Mouse (Mus musculus) WW6 (cell line): ENCODE results near the gene Vipr1.
A peak's percentile ranks its signal among the peaks of the same experiment; 100 is the strongest.
"Not testable (repeated sequence)": the region's sequence is repeated elsewhere in the genome, so short reads cannot be mapped to it uniquely, and the experiment has no call there.

Experiments
- DNase-seq: peaks from one replicate; pipeline ENCODE4 v3.0.0-alpha.2; 2013; ENCODE audit warnings: low read depth, low spot score

Vipr1 gene

GRCm38 (mm10) chr9:121642401-121643181 lies at the start of gene Vipr1:
Vipr1 (plus strand) TSS chr9:121642716.
- peak; percentile 59 for DNase-seq

GRCm38 (mm10) chr9:121592948-121593550 lies 49.5 kb upstream of the Vipr1 start:
- DNase-seq: no peak

DNA sequence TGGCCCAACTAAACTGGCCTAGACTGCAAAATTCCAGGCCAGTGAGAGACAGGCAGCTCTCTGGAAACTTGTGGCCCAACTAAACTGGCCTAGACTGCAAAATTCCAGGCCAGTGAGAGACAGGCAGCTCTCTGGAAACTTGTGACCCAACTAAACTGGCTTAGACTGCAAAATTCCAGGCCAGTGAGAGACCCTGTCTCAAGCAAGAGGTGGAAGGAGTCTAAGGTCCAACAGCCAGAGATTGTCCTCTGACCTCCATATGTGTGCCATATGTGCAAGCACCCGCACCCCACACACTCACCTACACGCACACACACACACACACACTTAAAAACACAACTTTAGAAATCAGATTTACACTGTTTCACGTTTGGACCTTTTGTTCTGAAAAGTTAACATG lies 48.7 kb upstream of the Vipr1 start:
- DNase-seq: not testable (repeated sequence)

DNA sequence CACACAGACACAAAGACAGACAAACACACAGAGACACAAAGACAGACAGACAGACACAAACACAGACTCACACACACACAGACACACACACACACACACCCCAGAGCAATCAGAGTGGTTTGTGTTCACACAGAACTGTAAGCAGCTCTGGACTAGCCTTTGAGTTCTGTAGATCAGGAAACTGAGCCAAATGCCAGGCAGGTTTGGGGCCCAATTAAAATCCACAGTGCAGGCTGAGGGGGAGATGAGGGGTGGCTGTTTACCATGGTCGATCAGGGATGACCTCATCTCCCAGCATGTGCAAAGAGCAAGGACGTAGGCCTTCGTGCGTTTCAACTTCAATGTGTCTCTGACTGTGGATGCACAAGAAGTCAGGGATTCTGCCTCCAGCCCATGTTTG lies 47.7 kb upstream of the Vipr1 start:
- no peak for DNase-seq

DNA sequence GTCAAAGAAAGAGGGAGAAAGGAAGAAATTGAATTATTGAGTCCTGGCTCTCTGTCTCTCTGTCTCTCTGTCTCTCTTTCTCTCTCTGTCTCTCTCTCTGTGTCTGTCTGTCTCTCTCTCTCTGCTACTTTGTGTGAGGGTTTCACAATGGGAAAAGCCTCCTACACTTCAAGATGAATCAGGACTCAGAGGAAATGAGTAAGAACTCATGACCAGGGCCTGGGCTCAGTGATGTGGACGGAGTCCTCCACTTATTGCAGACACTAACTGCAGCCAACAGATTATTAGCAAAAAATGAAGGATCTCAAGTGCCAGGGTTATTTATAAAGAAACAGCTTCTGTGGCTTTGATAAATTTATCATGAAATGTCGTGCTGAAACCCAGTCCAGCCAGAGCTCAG lies 44.4 kb upstream of the Vipr1 start:
- no peak for DNase-seq

GRCm38 (mm10) chr9:121599551-121599950 lies 43.0 kb upstream of the Vipr1 start:
- no peak for DNase-seq

- DNase-seq: no peak
These were observed 42.2 kb upstream of the Vipr1 start for GRCm38 (mm10) chr9:121600201-121600860.

- no peak for DNase-seq
These were observed 41.6 kb upstream of the Vipr1 start for GRCm38 (mm10) chr9:121600861-121601427.

DNA sequence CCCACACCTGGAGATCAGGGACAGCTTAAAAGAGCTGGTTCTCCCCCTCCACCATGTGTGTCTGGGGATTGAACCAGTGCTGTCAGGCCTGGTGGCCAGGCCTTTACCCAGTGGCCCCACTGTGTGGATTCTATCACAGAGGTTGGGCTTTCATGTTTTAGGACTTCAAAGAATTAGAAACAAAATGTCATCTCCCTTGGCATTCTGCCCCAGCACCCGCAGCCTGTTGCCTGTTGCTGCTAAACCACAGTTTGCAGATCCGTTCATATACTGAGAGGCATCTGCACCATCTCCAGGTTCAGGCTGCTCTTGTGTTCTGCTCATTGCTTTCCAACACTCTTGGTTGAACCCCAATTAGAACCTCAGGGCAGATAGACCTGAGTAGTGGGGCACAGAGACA lies 40.1 kb upstream of the Vipr1 start:
- DNase-seq: no peak

- peak; percentile 24 for DNase-seq
These were observed 36.9 kb upstream of the Vipr1 start for GRCm38 (mm10) chr9:121605414-121606278.

DNA sequence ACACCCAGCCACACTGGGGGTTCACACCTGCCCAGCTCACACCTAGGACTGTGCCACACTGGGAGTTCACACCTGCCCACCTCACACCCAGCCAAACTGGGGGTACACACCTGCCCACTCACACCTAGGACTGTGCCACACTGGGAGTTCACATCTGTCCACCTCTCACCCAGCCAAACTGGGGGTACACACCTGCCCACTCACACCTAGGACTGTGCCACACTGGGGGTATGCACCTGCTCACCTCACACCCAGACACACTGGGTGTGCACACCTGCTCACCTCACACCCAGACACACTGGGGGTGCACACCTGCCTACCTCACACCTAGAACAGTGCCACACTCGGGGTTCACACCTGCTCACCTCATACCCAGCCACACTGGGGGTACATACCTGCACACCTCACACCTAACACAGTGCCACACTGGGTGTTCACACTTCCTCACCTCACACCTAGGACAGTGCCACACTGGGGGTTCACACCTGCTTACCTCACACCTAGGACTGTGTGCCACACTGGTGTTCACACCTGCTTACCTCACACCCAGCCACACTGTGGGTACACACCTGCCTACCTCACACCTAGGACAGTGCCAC lies 35.9 kb upstream of the Vipr1 start:
- no peak for DNase-seq

DNA sequence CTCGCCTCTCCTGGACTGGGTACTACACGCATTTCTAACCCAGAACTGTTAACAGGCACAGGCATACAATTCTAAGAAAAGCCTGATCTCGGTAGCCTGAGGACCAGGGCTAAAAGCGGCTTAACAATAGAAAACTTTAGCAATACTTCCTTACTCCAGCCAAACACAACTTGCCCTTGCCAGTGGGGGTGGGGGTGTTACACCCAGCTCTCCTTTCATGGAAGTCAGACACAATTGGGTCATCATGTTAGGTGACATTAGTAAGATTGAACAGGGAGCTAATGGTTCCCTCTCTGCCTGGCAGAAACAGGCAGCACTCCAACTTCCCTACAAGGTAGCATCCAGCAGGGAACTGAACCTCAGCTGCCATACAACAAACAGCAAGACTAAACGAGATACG lies 33.1 kb upstream of the Vipr1 start:
- DNase-seq: no peak

GRCm38 (mm10) chr9:121613192-121613591 lies 29.3 kb upstream of the Vipr1 start:
- no peak for DNase-seq

GRCm38 (mm10) chr9:121614241-121614757 lies 28.2 kb upstream of the Vipr1 start:
- DNase-seq: peak; percentile 16

DNA sequence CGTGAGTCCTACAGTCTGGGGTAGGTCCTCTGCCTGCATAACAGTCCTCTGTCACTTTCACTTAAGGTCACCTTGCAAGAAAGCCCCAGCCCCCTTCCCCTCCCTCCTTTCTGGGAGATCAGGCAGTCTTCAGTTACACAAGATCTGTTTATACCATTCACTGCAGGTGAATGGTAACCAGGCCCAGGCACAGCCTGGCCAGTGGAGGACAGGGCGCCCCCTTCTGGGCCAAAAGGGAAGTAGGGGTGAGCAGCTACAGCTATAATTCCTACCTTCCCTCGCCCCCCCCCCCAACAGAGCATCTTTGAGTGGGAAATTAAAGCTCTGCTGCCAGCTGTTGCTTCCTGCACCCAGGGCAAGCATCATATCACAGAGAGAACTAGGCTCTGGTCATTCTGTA lies 26.0 kb upstream of the Vipr1 start:
- DNase-seq: no peak

GRCm38 (mm10) chr9:121619441-121619840 lies 23.1 kb upstream of the Vipr1 start:
- DNase-seq: no peak

DNA sequence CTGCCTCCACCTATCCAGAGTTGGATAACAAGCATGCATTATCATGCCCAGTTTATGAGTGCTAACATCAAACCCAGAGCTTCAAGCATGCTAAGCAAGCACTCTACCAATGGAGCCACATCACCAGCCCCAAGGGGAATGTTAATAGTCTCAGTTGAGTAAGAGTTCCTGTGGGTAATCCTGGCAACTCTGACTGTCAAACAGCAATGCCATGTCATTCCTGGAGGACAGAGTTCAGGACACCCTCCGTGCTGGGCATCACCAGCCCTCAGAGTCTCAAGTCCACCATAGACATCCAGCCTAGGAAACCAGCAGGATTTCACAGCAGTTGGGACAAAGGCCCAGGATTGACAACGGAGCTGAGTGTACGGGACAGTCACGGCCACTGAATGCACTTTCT lies 19.3 kb upstream of the Vipr1 start:
- DNase-seq: no peak

GRCm38 (mm10) chr9:121624920-121625319 lies 17.6 kb upstream of the Vipr1 start:
- no peak for DNase-seq

DNA sequence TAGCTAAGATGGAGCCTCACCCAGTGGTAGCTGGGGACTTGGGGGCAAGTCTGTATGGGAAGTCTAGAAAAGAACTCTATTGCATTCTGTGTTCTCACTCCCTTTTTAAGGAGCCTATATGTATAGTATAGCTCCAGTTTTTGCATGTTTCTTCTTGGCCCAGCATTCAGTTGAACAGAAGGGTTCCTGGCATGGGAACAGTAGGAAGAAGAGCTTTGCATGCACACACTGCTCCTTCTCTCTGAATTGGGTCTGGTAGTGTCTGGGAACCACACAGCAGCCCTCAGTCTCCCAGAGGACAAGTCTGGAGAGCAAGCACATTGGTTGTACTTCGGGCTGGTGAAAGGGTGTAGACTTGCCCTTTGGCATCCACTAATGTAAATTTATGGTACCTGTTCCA lies 11.9 kb upstream of the Vipr1 start:
- no peak for DNase-seq

DNA sequence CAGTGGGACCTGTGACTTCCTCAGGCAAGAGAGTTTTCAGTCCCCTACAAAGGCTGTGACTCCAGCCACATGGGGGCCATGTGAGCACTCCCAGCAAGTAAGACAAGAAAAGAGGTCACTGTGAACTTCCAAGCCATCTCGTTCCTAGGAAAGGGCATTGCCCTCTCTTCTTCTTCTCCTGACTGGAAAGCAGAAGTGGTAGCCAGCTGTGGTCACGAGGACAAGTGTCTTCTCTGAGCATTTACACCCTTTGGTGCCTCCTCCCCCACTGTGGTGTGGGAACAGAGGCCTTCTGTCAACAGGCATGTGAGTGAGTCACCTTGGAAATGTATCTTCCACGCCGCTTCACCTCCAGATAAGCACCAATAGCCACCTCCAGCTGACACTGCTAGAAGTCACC lies 10.6 kb upstream of the Vipr1 start:
- DNase-seq: no peak

GRCm38 (mm10) chr9:121632891-121633290 lies 9.6 kb upstream of the Vipr1 start:
- no peak for DNase-seq
